Mouse (Mus musculus) cerebellum, adult 11 months (tissue): ENCODE data around the gene Cacng1.
A peak's percentile ranks its signal among the peaks of the same experiment; 100 is the strongest.

Source experiments
- DNase-seq: peaks from one replicate; pipeline ENCODE4 v3.0.0; 2022

The Cacng1 gene

DNA sequence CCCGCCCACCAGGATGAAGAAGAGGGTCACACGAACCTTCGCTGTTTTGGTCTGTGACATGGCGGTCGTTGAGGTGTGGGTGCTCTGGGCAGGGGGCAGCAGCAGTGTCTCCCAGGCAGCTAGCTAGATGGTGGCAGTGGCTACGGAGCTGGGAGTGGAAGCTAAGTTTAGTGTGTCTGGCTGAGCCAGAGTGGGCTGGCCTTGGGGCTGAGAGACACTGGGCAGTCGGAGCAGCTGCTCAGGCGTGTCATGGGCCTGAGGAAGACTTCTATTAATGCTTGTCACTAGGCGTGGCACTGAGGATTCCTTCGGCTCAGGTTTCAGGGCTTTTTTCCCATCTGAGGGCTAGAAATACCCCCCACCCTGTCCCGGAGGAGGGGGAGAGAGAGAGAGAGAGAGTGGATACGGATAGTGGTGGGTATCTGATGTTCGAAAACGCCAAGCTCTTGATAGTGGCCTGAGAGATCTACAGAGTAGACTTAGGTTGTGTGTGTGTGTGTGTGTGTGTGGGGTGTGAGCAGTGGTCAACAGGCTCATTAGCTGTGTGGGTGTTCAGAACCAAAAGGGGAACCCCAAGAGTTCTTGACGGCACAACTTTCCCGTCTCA, at the start of gene Cacng1:
Gene Cacng1, minus strand, starts transcription at position 191 of the 607 bp plus-strand sequence.
- DNase-seq: no peak

DNA sequence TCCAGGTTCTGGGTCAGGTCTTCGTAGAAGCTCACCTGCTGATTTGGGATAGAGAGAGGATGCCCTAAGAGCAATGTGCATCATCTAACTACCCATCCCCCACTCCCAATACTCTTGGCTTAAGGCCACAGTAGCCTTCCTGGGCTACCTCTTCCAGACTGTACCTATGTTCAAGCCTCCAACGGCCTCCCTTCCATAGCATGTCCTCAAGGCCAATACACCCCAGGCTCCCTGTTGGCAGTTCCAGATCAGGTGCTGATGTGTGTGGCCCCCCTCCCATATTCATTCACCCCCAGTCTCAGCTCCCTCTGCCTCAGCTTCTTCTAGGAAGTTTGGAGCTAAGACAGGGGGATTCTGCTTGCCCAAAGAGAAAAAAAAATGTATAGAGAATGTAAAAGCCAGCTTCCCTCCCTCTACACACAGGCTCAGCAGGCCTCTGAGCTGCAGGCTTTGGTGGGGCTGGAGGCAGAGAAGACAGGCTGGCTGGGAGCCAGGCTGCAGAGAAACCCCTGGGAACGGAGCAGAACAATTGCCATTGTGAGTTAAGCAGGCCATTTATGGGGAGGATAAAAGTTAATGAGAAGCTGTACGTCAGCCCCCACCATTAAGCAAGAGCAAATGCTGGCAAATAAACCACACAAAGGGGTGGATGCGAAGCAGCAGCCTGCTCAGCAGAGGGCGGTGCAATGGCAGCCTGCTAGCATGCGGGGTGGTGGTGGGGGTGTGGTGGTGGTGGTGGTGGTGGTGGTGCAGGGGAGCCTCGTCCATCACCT, 46.6 kb upstream of the Cacng1 start:
- DNase-seq: no peak

DNA sequence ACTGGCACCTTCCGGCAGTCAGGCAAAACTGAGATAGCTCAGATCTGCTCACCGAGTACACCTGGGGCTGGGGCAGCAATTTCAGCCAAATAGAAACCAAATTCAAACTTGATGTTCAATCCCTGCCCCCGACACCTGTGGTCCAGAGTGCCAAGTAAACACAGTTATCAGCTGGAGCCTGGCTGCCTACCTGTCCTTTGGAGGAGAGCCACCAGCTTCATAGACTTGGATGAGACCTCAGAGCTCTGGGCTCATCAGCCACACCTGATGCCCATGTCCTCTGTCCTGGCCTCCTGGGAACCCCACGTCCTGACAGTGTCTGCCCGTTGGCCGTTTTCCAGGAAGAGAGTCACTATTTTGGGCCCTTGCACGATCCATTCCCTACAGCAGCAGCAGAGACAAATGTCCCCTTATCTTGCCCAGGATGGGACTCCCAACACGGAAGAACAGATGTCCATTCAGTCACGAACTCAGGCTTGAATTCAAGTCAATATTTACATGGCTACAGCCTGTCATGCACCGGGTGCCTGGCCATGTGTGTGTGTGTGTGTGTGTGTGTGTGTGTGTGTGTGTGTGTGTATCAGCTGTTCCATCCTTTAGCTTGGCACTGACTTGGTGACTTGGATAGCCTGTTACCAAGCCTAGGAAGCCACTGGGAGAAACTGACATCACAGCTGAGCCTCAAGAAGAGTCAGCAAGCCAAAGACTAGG, 45.6 kb upstream of the Cacng1 start:
- no peak for DNase-seq

DNA sequence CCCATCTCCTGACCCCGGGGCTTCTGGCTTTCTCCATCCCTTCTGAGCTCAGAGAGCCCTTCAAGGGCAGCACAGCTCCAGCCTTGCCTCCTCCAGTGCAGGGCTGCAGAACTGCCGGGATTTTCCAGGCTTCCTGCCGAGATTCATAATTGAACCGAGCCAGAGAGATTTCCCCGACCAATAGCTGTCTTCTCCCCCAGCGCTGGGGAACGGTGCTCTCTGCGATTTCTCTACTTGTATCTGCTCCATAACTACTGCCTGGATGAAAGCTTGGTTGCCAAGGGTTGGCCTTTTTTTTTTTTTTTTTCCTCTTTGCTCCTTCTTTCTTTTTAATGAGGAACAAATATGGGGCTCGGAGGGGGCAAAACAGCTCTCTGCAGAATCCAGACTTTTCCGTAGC, 43.7 kb upstream of the Cacng1 start:
- DNase-seq: no peak

DNA sequence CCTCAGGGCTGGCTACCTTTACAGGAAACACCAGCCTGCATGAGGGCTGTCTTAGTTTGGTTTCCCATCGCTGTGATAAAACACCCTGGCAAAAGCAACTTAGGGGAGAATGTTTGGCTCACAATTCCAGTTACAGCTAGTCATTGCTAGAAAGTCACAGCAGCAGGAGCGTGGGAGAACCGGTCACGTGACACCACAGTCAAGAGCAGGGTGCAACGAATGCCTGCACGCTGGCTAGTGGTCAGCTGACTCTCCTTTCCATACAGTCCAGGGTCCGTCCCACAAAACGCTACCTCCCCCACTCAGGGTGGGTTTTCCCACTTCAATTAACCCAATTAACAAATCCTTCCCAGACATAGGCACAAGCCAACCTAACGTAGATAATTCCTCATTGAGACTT, 43.2 kb upstream of the Cacng1 start:
- DNase-seq: no peak

DNA sequence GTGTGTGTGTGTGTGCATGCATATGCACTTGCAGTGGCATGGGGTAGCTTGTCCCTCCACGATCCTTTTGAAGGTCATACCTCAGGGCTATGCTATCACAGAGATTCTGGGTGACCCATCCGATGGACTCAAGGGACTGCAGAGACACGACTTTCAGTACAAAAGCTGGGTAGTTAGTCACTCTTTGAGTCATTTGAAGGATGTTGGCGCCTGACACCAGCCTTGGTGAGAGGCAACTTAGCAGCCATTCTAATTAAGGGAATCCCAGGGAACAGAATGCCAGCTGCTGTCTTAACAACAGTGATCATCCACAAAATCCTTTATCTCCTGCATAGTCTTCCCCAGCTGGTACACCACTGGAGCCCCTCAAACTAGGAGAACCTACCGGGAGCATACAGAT, 32.8 kb upstream of the Cacng1 start:
- no peak for DNase-seq

DNA sequence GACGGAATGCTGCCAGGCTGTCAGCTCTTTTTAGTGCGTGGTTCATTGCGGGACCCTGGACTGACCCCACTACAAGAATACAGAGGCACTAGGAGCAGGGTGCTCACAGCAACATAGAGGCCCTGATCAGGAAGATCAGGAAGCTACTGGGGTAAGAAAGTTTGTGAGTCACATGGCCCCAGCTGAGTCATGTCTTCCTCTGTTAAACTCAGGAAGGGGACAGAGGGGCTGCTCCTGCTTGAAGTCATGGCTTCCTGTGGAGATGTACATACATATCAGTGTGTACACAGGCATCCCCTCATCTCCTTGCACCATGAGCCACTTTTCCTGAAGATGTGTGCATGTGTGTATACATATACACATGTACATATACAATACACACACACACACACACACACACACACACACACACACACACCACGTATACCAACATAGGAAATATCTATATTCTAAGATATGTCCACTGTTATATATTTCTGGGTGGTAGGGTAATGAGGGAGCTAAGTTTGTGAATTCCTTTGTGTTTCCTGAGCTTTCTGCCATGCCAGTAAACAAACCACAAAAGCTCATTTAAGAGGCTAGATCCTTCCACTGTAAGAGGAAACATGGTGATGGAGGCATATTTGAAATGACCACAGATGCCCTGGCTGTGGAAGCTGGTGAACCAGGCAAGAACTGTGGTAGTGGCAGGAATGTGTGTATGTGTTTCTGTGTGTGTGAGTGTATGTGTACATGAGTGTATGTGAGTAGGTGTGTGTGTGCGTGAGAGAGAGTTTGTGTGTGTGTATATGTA, 32.1 kb upstream of the Cacng1 start:
- DNase-seq: no peak

DNA sequence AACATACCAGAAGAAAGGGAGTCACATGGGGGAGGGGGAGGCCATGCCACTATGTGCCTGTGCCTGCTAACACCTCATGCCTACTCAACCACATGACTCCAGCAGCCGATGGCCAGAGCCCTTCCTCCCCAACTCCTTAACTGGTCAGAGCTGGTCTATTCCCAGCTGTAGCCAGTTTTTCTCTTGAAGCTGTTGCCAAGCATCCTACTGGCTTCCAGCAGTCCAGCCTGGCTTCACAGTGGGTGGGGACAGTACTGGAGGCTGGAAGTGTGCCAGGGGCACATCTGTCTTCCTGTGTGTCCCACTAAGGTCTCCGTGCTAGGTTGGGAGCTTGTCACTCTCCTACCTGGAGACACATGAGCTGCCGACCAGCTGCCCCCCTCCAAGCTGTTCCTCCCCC, 26.8 kb upstream of the Cacng1 start:
- no peak for DNase-seq

DNA sequence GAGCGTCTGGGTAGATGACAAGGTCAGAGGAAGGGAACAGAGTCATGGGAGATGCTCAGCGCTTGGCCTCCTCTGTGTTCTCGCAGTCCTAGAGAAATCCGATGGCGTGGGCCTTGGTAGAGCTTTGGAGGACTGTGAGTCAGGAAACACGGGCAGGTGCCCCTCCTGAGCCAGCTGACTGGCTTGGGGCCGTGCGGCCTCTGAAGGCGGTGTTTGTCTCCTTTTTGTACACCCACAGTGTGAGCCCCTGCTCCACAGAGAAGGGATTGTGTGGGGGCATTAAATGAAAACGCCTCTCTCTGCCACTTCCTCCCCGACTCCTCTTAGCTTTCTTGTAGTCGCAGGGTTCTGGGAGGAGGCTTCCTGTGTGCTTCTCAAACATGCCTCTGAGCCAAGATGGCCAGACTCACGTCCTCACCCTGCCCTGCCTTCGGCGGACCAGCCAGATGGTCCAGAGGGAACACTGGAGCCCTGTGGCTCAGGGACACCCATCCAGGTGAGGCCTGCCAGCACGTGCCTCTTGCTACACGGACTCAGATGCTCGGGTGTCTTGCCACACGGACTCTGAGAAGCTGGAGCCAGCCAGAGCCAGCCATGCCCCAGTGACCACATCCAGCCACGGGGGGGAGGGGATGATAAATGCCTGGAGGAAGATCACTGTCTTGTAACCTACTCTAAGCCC, 22.2 kb upstream of the Cacng1 start:
- no peak for DNase-seq

DNA sequence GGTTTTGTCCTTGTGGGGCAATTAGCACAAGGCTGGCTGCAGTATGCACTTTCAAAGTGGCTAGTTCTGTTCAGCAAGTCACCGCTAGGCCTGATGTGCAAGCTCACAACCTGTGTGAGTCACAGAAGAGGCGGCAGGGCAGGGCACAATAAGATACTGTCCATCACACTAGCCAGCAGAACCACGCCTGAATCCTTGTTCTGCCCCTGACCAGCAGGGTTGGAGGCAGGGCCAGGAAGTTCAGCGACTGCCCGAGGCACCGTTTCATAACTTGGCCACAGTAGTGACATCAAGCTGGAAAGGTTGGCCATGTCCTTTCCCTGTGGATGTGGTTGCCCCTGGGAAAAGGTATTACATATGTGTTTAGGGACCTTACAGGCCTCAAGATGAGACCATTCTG, 21.6 kb upstream of the Cacng1 start:
- DNase-seq: no peak

DNA sequence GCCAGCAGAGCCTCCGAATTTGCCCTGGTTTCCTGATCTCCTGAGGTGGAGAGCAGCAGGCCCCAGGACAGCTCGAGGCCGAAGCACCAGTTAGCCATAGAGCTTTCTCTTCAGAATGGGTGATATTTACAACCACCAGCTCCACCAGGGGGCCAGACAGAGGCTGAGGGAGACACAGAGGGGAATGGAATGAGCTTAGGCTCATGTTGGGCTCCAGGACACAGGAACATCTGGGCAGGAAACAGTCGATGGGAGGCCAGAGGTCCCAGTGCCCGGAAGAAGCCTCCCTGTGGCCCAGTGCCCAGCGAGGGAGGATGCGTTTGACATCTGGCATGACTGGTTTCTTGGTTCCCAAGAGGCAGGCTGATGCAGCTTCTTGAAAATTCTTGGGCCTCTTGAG, 17.8 kb upstream of the Cacng1 start:
- no peak for DNase-seq

DNA sequence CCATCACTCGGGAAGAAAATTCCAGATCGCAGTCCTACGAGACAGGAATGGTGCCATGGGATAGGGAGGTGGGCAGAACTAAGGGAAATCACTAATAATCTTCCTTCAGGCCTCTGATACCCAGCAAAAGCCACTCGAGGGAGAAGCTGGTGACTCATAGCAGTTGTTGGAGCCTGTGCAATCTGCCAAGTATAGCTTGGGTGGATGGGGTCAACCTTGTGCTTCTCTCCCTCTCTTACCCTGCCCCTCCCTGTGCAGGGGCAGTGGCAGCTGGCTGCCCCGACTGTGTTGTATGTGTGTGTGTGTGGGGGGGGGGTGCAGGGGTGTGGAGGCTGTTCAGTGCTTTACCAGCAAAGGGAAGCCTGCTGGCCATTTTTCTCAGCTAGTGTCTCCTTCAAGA, 15.2 kb upstream of the Cacng1 start:
- no peak for DNase-seq

DNA sequence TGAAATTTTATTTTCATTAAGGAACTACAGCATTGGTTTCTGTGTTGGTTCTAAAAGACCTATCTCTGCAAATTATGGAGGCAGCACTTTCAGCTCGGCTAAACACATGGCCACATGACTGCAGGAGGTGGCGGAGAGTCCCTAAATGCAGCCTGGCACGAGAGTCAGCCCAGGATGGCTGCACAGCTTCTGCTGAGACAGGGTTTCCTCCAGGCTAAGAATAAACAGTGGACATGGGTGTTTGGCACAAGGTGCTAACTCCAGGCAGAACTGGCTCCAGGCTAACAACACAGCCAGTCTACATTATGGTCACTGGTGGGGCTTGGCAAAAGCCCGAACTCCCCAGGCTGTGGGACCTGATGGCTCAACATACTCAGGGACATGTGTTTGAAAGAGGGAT, 14.6 kb upstream of the Cacng1 start:
- DNase-seq: peak; percentile 38

DNA sequence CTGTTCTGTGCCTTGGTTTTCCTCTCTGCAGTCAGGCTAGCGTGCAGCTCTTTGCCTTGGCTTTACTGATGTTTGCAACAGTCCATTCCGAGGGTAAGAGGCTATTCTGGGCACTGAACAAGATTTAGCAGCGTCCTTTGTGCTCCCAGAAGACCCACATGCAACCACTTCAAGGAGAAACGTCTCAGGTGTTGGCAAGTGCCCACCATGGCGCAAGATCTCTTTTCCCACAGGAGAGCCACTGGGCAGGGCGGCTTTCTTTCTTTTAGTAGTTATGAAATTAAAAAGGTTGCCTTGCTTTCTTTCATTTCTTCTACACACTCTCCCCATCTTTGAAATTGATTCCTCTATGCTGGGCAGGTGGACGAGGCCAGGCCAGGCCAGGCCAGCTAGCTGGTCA, 12.8 kb upstream of the Cacng1 start:
- DNase-seq: no peak

DNA sequence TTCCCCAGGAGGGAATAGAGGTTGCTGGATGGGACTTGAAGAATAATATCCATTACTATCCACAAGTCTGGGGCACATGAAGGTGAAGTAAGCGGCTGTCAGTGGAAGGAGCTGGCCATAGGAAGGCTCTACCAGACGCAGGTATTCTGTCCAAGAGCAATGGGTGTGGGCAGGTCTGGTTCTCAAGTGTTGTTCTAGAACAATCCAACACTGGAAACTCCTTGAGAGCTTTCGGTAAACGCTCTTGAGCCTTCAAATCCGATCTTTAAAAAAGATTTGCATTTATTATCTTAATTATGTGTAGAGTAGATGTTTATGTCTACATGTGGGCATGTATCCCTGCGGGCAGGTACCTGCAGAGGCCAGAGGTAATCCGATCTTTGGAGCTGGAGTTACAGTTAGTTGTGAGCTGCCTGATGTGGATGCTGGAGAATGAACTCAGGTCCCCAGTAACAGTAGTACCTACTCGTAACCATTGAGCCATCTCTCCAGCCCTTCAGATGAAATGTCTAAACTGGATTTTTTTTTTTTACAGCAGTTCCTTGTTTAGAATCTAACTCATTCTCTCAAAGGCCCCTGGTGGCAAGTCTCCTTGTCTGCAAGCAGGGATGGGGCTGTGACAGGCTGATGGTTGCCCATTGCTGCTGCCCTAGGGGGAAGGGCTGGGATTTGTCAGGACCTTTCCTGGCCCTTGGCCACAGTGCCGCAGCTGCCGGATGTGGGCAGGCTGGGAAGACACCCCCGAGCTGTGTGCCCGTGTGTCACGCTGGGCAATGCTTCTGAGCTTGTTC, 11.9 kb upstream of the Cacng1 start:
- no peak for DNase-seq

DNA sequence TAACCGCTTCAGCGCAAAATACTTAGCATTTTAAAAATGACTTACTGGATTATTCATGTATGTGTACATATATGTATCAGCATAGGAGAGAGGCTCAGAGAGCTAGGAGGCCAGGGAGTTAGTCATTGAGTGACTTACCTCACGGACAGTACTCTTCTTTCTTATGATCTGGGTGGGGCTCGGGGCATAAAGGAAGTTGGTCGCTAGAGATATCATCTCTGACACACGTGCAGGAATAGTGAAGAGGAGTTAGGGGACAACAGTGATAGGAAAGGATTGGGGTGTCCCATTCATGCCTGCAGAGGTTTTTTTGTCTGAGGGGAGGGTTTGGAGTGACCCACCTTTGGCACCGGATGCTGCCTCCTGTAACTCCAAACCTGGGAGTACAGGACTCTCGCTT, 8.3 kb upstream of the Cacng1 start:
- DNase-seq: no peak

DNA sequence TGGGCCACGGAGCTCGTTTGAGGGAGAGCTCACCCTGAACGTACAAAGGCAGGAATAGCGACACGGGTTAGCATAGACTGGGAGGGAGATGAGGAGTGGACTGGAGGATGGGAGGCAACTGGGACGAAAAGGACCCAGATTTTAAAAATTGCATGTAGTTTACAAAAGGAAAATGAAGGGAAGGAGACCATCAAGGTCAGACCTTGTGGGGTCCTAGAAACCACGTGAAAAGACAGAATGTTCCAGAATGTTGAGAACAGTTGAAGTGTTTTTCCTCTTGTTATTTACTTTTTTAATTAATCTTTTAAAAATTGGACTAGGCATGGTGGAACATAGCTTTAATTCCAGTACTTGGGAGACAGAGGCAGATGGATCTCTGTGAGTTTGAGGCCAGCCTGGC, 4.7 kb upstream of the Cacng1 start:
- DNase-seq: no peak

DNA sequence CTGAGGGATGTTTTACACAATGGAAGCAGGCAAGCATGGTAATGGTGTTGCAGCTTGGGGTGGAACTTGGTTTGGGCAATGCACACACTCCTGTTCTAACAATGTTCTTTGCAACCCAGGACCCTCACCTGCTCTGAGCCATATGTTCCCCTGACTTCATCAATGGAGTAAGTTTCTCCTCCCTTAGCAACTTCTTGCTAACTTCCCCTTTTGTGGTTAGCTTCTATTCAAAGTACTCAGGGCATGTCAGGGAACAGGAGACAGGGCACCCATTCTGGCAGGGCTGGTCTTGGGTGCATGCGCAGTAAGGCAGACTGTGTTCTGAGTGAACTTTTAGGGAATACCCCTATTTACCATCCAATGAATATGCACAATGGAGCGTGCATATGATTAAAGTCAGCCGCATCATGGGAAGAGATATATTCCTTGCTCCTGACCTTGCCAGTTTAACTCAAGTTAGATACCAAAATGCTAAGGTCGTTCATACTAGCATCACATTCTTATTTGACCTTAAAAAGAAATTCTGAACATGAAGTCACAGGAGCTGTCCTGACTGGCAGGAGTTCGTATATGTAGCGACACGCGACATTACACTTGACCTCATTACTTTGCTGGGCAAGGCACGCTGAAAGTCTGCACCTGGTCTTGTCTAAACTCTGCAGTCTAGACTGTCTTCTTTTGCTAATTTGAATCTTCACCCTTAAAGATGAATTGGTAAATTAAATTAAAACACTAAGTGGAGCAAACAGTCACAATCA, 4.1 kb upstream of the Cacng1 start:
- no peak for DNase-seq

DNA sequence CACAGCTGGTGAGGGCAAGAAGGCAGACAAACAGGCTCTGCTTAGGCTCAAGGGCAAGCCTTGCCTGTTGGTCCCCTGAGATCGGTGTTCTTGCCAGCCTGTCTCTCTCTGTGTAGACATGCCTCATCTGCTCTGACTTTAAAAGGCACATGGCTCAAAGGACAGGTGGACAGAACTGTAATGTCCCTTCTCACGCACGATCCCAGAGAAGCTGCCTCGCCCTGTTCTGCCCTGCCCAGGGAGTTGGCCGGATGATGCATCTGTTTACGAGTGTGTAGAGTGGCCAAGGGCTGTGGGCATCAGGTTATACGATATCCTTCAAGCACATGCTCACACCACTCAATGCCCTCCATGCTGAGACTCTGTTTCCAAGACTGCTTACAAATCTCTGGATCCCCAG, 2.0 kb downstream of the Cacng1 start:
- no peak for DNase-seq

DNA sequence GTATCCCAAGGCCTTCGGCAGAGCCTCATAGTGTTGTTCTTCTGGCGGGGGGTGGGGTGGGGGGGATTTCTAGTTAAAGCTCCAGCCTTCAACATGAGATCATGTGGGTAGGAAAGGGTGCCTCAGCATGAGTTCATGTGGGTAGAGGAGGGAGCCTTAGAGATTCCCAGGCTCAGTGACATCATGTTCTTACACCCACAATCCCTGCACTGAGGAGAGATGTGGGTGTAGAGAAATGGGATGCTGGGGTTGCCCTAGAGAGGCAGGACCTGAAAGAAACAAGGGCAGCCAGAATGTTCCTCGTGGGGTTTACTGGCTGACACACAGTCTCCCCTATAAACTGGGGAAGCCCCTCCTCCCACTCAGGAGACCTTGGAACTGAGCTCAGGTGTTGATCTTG, 5.9 kb downstream of the Cacng1 start:
- DNase-seq: no peak

DNA sequence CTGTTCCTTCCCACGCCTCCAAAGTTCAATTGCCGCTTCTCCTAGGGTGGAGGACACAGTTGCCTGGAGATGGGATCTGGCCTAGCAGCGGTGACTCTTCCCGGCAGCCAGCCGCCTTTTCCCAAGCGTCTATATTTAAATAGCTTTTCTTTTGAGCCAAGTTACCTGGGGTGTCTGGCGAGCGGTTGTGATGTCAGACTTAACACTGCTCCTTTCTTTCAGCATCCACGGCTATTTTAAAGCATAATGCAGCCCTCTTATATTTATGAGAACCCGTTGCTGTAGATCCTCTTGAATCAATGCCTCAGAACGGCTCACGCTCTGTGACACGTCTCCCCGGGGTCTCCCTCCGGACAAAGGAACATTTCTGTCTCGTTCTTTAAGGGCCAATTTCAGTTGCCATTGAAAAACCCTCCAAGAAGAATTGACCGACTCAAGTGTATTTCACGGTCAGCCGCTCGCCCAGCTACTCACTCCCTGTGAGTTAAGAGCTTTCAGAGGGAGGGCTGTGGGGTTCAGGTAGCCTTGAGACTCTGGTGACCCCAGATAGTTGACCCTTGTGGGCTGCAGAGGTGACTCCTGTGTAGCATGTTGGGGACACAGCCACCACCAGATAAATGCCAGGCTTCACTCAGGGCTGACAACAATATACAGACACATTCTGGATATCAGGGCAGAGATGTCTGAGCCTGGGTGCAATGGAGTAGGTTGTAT, 8.3 kb downstream of the Cacng1 start:
- DNase-seq: no peak
